Mouse (Mus musculus) C2C12 (cell line): ENCODE data around the gene Fchsd2.

ENCODE experiments used
- CTCF ChIP-seq: IDR thresholded peaks from one replicate; pipeline ENCODE4 v1.5.1; 2011; ENCODE audit not compliant: control insufficient read depth, insufficient read depth, insufficient read length
- MYOD1 ChIP-seq: IDR thresholded peaks from one replicate; pipeline ENCODE4 v1.6.1; 2011; ENCODE audit warnings: low read depth; ENCODE audit not compliant: control insufficient read depth, insufficient read length
- MYOG ChIP-seq: IDR thresholded peaks from one replicate; pipeline ENCODE4 v1.6.1; 2011; ENCODE audit not compliant: control insufficient read depth, insufficient read length; ENCODE audit errors: extremely low read depth
- USF1 ChIP-seq: IDR thresholded peaks from one replicate; pipeline ENCODE4 v1.6.1; 2011; ENCODE audit warnings: low read depth, mild to moderate bottlenecking, control low read depth, moderate library complexity

DNA sequence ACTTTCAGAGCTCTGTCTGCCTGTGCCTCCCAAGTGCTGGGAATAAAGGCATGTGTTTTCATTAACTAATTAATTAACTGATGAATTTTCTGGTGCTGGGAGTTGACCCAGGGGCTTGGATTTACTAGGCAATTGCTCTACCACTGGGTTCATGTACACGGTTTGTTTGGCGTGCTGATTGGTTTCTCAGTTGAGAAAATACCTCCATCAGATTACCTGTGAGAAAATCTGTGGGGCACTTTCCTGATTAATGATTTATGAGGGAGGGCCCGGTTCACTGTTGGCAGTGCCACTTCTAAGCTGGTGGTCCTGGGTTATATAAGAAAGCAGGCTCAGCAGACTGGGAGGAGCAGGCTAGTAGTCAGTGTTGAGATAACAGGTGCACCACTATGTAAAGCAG is 38.0 kb downstream of the Fchsd2 start:
- TF ChIP-seq CTCF (no peak), MYOG (no peak), USF1 (no peak), MYOD1 (no peak)
